Mouse (Mus musculus) gastrocnemius, postnatal 14 days (tissue): Measurements from ENCODE around the gene Clptm1. TPM values are rescaled to one million over a fixed set of nuclear protein-coding genes. Genes with fewer than 3 reads are reported as not detected.

ENCODE experiments used
- total RNA-seq, 2 experiments: library from RNA; stranded (reverse); gene quantifications; 2 replicates each; pipeline ENCODE4 v1.2.3; 2021

Clptm1 gene
- total RNA-seq, 2 experiments from 2014 or later: 39.8 to 47.7 TPM

Other genes with a start within 250 kb of the Clptm1 start
- 10 to 100 TPM; 12.6 to 14.1 TPM for gene Mark4, start 206.2 kb downstream of the Clptm1 start, total RNA-seq
- gene Exoc3l2, start 201.7 kb downstream of the Clptm1 start, total RNA-seq: under 1 TPM; 0.47 to 0.74 TPM
- gene Bloc1s3, start 156.7 kb downstream of the Clptm1 start, total RNA-seq: 1 to 10 TPM; 1.7 to 2.1 TPM
- gene Trappc6a, start 156.6 kb downstream of the Clptm1 start, total RNA-seq: 10 to 100 TPM; 19.9 to 20.0 TPM
- not detected for gene Nkpd1, start 147.2 kb downstream of the Clptm1 start, total RNA-seq
- gene Ppp1r37, start 102.0 kb downstream of the Clptm1 start, total RNA-seq: 10 to 100 TPM; 34.4 to 34.5 TPM
- gene Zfp296, start 87.7 kb downstream of the Clptm1 start, total RNA-seq: under 1 TPM in 1 of 2 experiments, not detected in 1; 0.27 TPM
- 10 to 100 TPM; 50.0 to 55.1 TPM for gene Gemin7, start 87.4 kb downstream of the Clptm1 start, total RNA-seq
- 10 to 100 TPM; 10.6 to 12.0 TPM for gene Clasrp, start 60.5 kb downstream of the Clptm1 start, total RNA-seq
- 1 to 10 TPM; 4.9 to 7.3 TPM for gene Relb, start 35.6 kb downstream of the Clptm1 start, total RNA-seq
- gene Apoc2, start 12.9 kb upstream of the Clptm1 start, total RNA-seq: under 1 TPM; 0.41 to 0.44 TPM
- gene Gm44805, start 16.4 kb upstream of the Clptm1 start, total RNA-seq: not detected
- not detected for gene Apoc4, start 16.4 kb upstream of the Clptm1 start, total RNA-seq
- 1 to 10 TPM in 1 of 2 experiments, not detected in 1; 1.3 TPM for gene Apoc1, start 27.6 kb upstream of the Clptm1 start, total RNA-seq
- gene Apoe, start 34.2 kb upstream of the Clptm1 start, total RNA-seq: 10 to 100 TPM; 56.6 to 84.2 TPM
- 10 to 100 TPM; 52.9 to 55.7 TPM for gene Tomm40, start 50.4 kb upstream of the Clptm1 start, total RNA-seq
- gene Nectin2, start 85.5 kb upstream of the Clptm1 start, total RNA-seq: 10 to 100 TPM in 1 of 2 experiments, 1 to 10 TPM in 1; 9.8 to 12.9 TPM
- gene Bcam, start 106.0 kb upstream of the Clptm1 start, total RNA-seq: 10 to 100 TPM; 48.5 to 51.9 TPM
- not detected for gene Cblc, start 131.8 kb upstream of the Clptm1 start, total RNA-seq
- 1 to 10 TPM; 3.2 to 4.1 TPM for gene Bcl3, start 157.7 kb upstream of the Clptm1 start, total RNA-seq
- gene Gm19345, start 187.0 kb upstream of the Clptm1 start, total RNA-seq: not detected
- under 1 TPM in 1 of 2 experiments, not detected in 1; 0.12 TPM for gene Ceacam16, start 196.3 kb upstream of the Clptm1 start, total RNA-seq
- not detected for gene Ceacam19, start 222.9 kb upstream of the Clptm1 start, total RNA-seq